Mouse (Mus musculus) duodenum, adult 2 months (tissue): Measurements from ENCODE around the gene Abhd18. TPM values are rescaled to one million over a fixed set of nuclear protein-coding genes. Genes with fewer than 3 reads are reported as not detected.

Experiments used
- polyA plus RNA-seq: library from polyadenylated mRNA; depleted of rRNA; stranded (reverse); fragments of >200 nt; gene quantifications from 2 replicates; pipeline ENCODE4 v1.2.3, GENCODE M21; 2012; ENCODE audit warnings: low replicate concordance; rRNA removed

Abhd18 gene
- 0.77 and 0.99 TPM in 2 replicates for polyA plus RNA-seq

GRCm38 (mm10) chr3:40846957-40847017, at the start of gene Abhd18:
Abhd18 (plus strand) TSS chr3:40846970.

DNA sequence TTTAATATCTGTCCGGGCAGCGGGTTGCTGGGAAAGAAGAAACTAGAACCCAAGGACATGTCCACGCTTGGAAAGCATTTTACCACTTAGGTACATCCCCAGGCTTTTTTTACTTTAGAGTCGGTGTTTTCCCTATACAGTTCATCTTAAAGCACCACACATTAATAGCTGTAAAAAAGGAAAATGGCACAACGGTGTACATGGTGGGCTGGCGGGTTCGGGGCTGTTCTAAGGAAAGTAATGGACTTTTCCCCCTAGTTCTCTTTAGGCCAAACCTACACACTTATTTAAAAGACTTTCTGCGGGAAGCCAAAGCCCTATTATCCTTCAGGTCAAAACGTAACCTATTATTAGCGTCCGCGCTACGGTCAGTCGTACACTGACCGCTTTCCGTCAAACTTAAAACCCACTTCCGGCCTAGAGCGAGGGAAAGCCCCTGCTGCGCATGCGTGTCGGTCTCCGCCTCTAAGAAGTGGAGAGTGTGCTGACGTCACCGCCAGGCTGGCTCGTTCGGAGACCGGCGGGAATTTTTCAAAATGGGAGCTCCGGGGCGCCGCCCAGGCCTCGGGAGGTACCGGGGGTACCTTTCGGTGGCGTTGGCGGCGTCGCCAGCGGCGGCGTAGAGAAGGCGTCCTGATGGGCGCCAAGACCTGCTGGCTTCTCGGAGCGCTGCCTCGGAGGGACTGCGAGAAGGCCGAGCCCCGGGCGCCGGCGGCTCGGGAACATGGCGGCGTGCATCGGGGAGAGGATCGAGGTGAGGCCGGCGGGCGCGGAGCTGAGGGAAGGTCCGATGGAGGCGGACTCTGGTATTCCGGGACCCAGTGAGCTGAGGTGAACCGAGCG, 47.0 kb upstream of the Abhd18 start, which contains the start of gene Plk4:
TSS of gene Plk4 (plus strand) at position 490 of the 843 bp plus-strand sequence.

DNA sequence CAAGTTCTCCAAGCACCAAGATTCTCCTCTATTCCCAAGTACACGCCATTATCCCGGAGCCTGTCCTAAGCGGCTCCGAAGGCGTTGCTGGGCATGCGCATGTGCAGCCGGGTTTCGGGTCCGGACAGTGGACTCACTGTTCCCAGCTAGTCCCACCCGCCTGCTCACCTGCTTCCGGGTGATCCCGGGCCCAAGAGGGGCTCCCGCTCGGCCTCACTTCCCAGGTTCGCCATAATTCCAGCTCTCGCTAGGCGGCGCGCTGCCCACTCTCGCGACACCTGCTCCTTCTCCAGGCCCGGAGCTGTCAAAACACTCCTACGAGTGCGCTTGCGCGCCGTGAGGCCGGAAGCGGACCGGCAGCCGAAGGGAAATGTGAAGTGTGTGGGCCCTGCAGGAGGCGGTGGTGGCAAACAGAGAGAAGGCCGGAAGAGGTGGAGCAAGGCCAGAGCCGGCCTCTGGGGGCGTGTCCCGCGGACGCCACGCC, 255 bp upstream of the Abhd18 start, which contains the start of gene Mfsd8:
TSS of gene Mfsd8 (minus strand) at position 414 of the 484 bp plus-strand sequence.

GRCm38 (mm10) chr3:40902443-40902842, 55.7 kb downstream of the Abhd18 start, which contains the start of gene 1700034I23Rik:
1700034I23Rik (minus strand) TSS chr3:40902543.

GRCm38 (mm10) chr3:40949170-40949902, 102.6 kb downstream of the Abhd18 start, which contains the start of gene Larp1b:
Larp1b (plus strand) TSS chr3:40949828.

Other genes starting within 250 kb of the Abhd18 start
- gene Slc25a31, start 138.1 kb upstream of the Abhd18 start, polyA plus RNA-seq, result not detected in 2 replicates
- 2.9 and 8.6 TPM in 2 replicates for gene Hspa4l, start 102.5 kb upstream of the Abhd18 start, polyA plus RNA-seq
- gene Plk4, start 47.0 kb upstream of the Abhd18 start, polyA plus RNA-seq, result 0.94 and 3.6 TPM in 2 replicates
- 0.61 and 1.3 TPM in 2 replicates for gene Mfsd8, start 84 bp upstream of the Abhd18 start, polyA plus RNA-seq
- gene 1700034I23Rik, start 55.6 kb downstream of the Abhd18 start, polyA plus RNA-seq, result not detected in 2 replicates
- gene Larp1b, start 102.9 kb downstream of the Abhd18 start, polyA plus RNA-seq, result 9.8 and 24.1 TPM in 2 replicates
- 18.2 and 23.2 TPM in 2 replicates for gene Pgrmc2, start 236.1 kb downstream of the Abhd18 start, polyA plus RNA-seq